Mouse (Mus musculus) thymus, adult 2 months (tissue): Measurements from ENCODE around the gene Espn.
A peak's percentile ranks its signal among the peaks of the same experiment; 100 is the strongest.

Experiments used
- CTCF ChIP-seq: fragments of 200-500 bp; IDR thresholded peaks from 2 replicates; pipeline ENCODE4 v1.5.1; 2012; ENCODE audit warnings: mild to moderate bottlenecking, control low read depth, low read length, moderate library complexity, borderline replicate concordance; ENCODE audit not compliant: control insufficient read depth, poor library complexity, insufficient read depth; ENCODE audit errors: extremely low read depth
- POLR2A ChIP-seq: fragments of 200-500 bp; IDR thresholded peaks from 2 replicates; pipeline ENCODE4 v1.6.1; 2012; ENCODE audit warnings: mild to moderate bottlenecking, low read length, control low read depth, moderate library complexity; ENCODE audit not compliant: control insufficient read depth, poor library complexity, insufficient read depth; ENCODE audit errors: extremely low read depth

GRCm38 (mm10) chr4:152125161-152126025, 26.8 kb downstream of the Espn start:
- TF ChIP-seq POLR2A (0 out of 2 replicates have a peak, but pooled peaks have one; percentile 18), CTCF (no peak)
